Mouse (Mus musculus) MEL (cell line): ENCODE results near the gene Kctd11.
A peak's percentile ranks its signal among the peaks of the same experiment; 100 is the strongest.

Source experiments
- CTCF ChIP-seq, 3 experiments: IDR thresholded peaks in 2 of 3; conservative IDR thresholded peaks in 1 of 3; 2 replicates each; pipeline ENCODE4 v1.5.1; 2011 to 2012; ENCODE audit warnings: low read length in 3 of 3, low read depth in 2 of 3, mild to moderate bottlenecking in 2 of 3, improper control_type of control experiment in 1 of 3, inconsistent platforms in 1 of 3, mixed read lengths in 1 of 3, moderate library complexity in 1 of 3; ENCODE audit not compliant: control insufficient read depth in 1 of 3, insufficient read depth in 1 of 3, poor library complexity in 1 of 3, severe bottlenecking in 1 of 3
- ELF1 ChIP-seq: IDR thresholded peaks from 2 replicates; pipeline ENCODE4 v1.6.1; 2014; ENCODE audit warnings: low read depth, mild to moderate bottlenecking, inconsistent platforms, low read length, improper control_type of control experiment, moderate library complexity
- EP300 ChIP-seq, 2 experiments: IDR thresholded peaks; 2 replicates each; pipeline ENCODE4 v1.6.1; 2011; ENCODE audit warnings: improper control_type of control experiment in 2 of 2, low read length in 2 of 2, low read depth in 1 of 2, mild to moderate bottlenecking in 1 of 2
- GATA1 ChIP-seq: IDR thresholded peaks from 2 replicates; pipeline ENCODE4 v1.6.1; 2011; ENCODE audit warnings: low read depth, low read length, improper control_type of control experiment
- JUND ChIP-seq: IDR thresholded peaks from 2 replicates; pipeline ENCODE4 v1.6.1; 2011; ENCODE audit warnings: low read depth, mild to moderate bottlenecking, improper control_type of control experiment, low read length
- KAT2A ChIP-seq: conservative IDR thresholded peaks from 2 replicates; pipeline ENCODE4 v1.6.1; 2012; ENCODE audit warnings: low read depth, low read length, improper control_type of control experiment, inconsistent platforms
- MAZ ChIP-seq: IDR thresholded peaks from 2 replicates; pipeline ENCODE4 v1.6.1; 2012; ENCODE audit warnings: low read depth, mild to moderate bottlenecking, inconsistent platforms, low read length, improper control_type of control experiment
- POLR2A ChIP-seq, 2 experiments: IDR thresholded peaks; 2 replicates each; pipeline ENCODE4 v1.6.1; 2011 to 2012; ENCODE audit warnings: low read length in 2 of 2, mild to moderate bottlenecking in 2 of 2, control low read depth in 1 of 2, improper control_type of control experiment in 1 of 2, low read depth in 1 of 2, moderate library complexity in 1 of 2; ENCODE audit not compliant: control insufficient read depth in 1 of 2, insufficient read depth in 1 of 2, poor library complexity in 1 of 2
- POLR2AphosphoS2 ChIP-seq: IDR thresholded peaks from 2 replicates; pipeline ENCODE4 v1.6.1; 2011; ENCODE audit warnings: low read length, improper control_type of control experiment
- RCOR1 ChIP-seq: IDR thresholded peaks from 2 replicates; pipeline ENCODE4 v1.6.1; 2012; ENCODE audit warnings: low read depth, mild to moderate bottlenecking, inconsistent platforms, low read length, improper control_type of control experiment
- TCF12 ChIP-seq: IDR thresholded peaks from 2 replicates; pipeline ENCODE4 v1.6.1; 2014; ENCODE audit warnings: low read depth, mild to moderate bottlenecking, inconsistent platforms, low read length, improper control_type of control experiment, moderate library complexity
- USF1 ChIP-seq: IDR thresholded peaks from 2 replicates; pipeline ENCODE4 v1.6.1; 2014; ENCODE audit warnings: low read depth, mild to moderate bottlenecking, inconsistent platforms, low read length, improper control_type of control experiment, moderate library complexity
- ZMIZ1 ChIP-seq: IDR thresholded peaks from 2 replicates; pipeline ENCODE4 v1.6.1; 2012; ENCODE audit warnings: low read depth, mild to moderate bottlenecking, inconsistent platforms, low read length, improper control_type of control experiment, moderate library complexity
- ZNF384 ChIP-seq: IDR thresholded peaks from 2 replicates; pipeline ENCODE4 v1.6.1; 2012; ENCODE audit warnings: low read depth, mild to moderate bottlenecking, inconsistent platforms, low read length, improper control_type of control experiment

GRCm38 (mm10) chr11:69836703-69837576, 44.3 kb downstream of the Kctd11 start:
- no peak for TF ChIP-seq GATA1
- no peak for TF ChIP-seq USF1
- no peak for TF ChIP-seq RCOR1
- TF ChIP-seq MAZ = peak; percentile 64; the same call in 1 of the 2 replicates
- no peak for TF ChIP-seq KAT2A
- TF ChIP-seq POLR2A (IDR thresholded peaks at IDR 0.05; ENCODE audit: control insufficient read depth in 1 of 2, insufficient read depth in 1 of 2, low read depth in 1 of 2, low read length in 2 of 2, poor library complexity in 1 of 2) = no peak
- no peak for TF ChIP-seq ELF1
- no peak for TF ChIP-seq TCF12
- TF ChIP-seq POLR2AphosphoS2 = no peak
- TF ChIP-seq ZMIZ1 = no peak
- no peak for TF ChIP-seq JUND
- TF ChIP-seq ZNF384 = no peak
- TF ChIP-seq EP300 (IDR thresholded peaks at IDR 0.05; ENCODE audit: low read depth in 1 of 2, low read length in 2 of 2) = no peak
- TF ChIP-seq CTCF (IDR thresholded peaks at IDR 0.05 in 2 of 3, conservative IDR thresholded peaks at IDR 0.05 in 1 of 3; ENCODE audit: control insufficient read depth in 1 of 3, insufficient read depth in 1 of 3, low read depth in 2 of 3, low read length in 3 of 3, poor library complexity in 1 of 3, severe bottlenecking in 1 of 3) = no peak
